Mouse (Mus musculus): ENCODE results near the gene Clk2.

Clk2 gene

DNA sequence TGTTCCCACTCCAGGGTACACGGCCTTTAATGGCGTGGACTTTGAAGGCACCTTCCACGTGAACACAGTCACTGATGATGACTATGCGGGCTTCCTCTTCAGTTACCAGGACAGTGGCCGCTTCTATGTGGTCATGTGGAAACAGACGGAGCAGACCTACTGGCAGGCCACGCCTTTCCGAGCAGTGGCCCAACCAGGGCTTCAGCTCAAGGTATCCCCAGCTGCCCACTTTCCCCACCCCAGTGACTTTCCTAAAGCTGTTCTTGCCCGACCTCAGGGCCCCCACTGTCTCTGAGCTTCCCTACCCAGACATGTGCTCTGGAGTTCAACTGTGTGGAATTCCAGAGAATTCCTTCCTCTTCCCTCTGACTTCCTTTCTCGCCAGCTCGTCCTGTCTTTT, 60.2 kb downstream of the Clk2 start:
- DNase-seq (ENCODE audit: low spot score in 2 of 2), result no peak

DNA sequence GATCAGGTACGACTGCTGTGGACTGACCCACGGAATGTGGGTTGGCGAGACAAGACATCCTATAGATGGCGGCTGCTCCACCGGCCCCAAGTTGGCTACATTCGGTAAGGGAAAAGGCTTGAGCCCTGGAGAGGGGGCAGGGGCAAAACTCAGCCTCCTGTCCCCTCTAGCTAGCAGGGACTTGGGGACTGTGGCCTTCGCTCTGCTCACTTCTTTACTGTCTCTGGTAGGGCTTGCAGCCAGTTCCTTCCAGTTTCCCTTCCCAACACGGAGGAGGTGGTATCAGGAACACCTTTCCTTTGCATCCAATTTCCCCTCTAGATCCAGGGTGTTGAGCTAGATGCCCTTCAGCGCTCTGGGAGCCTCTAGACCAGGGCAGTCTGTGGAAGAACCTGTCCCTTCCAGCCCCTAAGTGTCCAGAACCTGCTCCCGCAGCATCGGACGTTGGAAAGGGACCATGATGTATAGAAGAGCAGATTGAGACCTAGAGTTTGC, 60.8 kb downstream of the Clk2 start:
- DNase-seq (ENCODE audit: low spot score in 2 of 2), result no peak

DNA sequence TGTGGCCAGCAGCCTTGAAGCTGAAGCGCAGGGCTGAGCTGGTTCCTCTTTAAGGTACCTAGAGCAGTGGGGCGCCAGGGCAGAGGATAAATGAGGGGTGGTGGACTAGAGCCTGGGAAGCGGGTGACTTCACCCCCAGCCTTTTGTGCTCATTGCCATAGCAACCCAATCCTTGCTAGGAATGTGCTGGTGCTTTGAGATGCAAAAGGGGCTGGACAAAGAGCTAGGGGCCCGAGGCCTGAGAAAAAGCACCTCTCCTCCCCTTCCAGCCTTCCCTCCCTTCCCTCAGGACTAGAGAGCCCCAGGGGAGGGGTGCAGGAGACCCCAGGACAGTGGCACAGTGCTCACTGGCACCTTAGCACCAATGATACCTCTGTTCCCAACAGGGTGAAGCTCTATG, 61.3 kb downstream of the Clk2 start:
- DNase-seq (ENCODE audit: low spot score in 2 of 2), result no peak

DNA sequence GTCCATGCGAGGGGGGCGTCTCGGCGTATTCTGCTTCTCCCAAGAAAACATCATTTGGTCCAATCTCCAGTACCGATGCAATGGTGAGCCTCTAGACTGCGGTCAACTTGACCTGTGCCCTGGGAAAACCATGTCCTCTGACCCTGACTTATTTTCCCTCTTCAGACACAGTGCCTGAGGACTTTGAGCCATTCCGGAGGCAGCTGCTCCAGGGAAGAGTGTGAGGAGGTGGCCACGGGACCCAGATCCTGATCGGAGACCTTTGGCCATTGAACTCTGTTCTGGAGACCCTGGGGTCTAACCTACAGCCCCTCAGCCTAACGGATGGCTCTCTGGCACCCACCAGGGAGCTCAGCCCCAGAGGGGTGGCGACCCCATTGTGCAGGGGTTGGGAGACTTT, 61.8 kb downstream of the Clk2 start:
- no peak for DNase-seq (ENCODE audit: low spot score in 2 of 2)

All from right cerebral cortex, postnatal 36 days (tissue).